Mouse (Mus musculus) frontal cortex, adult (tissue): Measurements from ENCODE around the gene Lamtor5.

Experiments
- ATAC-seq: cut with Nextera tagmentation; 2 replicates; pipeline ENCODE4 v1.9.2; 2017; ENCODE audit warnings: mild to moderate bottlenecking, moderate library complexity, mixed read lengths; ENCODE audit not compliant: low TSS enrichment

Lamtor5 gene

DNA sequence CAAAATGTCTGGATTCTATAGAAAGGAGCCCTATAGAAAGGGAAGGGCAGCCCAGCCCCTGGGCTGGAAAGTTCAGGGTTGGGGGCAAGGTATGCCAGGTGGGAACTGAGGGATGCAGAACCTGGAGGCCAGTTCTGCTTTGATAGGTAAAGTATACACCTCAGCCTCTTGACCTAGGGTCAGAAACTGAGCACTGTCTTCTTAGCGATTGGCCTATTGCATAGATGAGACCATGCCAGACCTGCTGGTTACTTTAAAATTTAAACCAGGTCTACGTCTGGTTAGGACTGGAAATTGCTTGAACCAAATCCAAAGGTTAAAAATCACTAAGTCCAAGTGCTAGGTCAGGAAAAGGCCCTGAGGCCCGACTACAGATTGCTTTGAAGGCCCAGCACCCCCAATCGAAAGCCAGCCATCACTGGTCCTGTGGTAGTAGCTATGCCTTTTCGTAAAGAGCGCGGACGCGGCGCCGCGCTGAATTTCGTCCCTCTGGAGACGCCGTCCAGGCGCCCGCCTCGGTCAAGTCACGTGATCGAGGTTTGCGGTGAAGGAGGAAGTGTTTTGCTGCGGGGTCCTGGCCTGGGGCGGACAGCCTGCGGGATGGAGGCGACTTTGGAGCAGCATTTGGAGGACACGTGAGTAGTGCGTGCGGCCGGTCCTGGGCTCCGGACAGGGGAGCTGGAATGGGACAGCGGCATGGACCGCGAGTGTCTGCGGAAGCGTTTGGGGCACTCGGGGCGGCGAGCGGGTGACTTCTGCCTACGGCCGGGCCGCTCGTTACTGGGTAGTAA, at the start of gene Lamtor5:
Gene Lamtor5, plus strand, starts transcription at position 380 of the 791 bp plus-strand sequence.
- ATAC-seq: peak; percentile 85

DNA sequence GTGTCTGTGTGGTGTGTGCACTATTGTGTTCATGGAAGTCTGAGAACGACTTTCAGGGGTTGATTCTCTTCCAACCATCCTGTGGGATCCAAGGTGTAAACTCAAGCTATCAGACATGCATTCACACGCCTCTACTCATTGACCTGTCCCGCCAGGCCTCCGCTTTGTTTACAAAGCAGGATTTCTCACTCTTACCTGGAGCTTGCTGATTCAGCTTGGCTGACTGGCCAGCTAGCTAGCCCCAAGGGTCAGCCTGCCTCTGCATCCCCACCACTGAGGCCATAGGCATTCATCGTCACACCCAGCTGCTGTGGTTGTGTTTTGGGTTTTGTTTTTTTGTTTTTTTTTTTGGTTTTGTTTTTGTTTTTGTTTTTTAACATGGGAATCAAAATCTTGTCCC, 49.4 kb upstream of the Lamtor5 start:
- ATAC-seq: no peak

DNA sequence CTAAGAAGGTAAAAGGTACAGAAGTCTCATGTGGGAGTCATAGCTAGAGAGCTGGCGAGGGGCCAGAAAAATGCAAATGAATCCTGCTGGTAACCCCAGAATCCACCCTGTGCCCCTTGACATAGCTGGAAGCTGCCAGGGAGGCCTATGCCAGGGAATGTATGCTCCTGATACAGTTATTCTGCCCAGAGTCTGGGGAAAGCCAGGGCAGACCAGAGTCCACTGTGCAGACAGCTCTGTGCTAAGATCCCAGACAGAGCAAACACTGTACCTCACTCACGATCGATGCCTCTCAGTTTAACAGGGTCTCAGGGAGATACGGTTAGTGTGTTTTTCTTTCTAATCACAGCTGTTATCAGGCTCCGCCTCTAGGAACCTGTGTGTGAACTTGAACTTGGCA, 48.8 kb upstream of the Lamtor5 start:
- no peak for ATAC-seq

DNA sequence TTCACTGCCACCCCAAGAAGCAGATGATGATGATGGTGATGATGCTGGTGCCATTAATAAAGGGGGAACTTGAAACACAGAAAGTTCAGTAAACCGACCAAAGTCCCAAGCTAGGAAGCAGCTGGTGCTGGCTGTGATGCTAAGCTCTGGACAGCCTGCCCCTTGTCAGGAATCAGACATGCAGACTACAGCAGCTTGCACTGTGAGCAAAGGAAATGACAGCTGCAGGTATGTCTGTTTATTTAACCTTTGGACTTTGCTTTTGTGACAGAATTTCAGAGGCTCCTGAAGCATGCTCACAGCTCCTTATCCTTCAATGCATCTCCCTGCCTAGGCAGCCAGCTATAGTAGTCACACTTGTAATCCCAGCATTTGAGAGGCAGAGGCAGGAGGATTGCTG, 48.1 kb upstream of the Lamtor5 start, which contains the start of gene A630076J17Rik:
Gene A630076J17Rik, plus strand, starts transcription at position 88 of the 400 bp plus-strand sequence.
- no peak for ATAC-seq

DNA sequence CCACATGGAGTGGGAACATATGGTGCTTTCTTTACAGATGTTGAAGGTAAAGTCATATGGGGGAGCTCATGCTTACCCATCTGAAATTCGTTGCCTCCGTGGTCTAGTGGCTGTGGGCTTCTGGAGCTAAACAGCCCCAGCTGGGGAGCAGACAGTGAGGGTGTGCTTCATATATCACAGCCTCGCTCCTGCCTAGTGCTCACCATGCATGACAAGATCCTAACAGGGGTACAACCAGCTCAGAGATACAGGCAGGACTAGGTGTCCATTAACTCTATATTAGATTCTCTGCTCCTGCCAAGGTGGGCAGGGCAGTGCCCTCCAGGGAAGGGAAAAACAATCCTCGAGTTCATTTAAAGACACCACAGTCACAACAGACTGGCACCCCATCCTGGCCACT, 47.5 kb upstream of the Lamtor5 start:
- ATAC-seq: no peak

DNA sequence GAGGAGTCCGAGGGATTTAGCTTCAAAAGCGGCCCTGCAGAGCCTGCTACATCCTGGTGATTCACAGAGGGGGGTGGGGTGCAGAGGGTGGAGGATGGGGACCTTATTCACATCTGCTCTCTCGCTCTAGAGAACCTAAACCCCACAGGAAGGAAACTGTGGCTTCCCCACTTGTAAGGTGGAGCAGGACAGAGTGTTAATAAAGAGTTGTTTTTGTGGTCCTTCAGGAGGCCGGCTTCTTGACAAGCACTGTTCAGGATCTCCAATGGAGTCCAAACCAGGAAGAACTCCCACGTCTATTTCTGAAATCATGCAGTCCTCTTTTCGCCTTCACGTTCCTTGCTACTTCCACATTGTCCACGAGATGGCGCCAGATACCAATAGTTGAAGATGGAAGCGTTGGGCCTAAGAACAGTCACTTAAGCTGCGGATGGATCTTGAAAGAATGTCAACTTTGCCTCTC, 45.3 kb upstream of the Lamtor5 start:
- ATAC-seq: peak; percentile 95

DNA sequence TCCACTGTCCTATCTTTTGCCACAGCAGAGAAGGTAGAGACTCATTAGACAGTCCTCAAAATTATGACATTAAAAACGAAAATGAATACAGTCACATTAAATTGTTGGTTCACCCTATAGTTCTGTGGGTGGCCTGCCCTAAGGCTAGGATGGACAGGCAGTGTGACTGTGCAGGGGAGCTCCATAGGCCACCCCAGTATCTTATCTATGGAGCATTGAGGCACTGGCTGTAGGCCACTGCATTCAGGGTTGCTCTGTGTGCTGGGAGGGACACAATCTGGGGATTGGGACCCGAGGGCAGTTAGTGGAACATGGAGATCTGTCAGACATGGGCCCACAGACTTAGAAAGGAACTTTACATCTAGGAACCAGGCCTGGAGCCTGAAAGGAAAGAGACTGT, 44.7 kb upstream of the Lamtor5 start:
- no peak for ATAC-seq

DNA sequence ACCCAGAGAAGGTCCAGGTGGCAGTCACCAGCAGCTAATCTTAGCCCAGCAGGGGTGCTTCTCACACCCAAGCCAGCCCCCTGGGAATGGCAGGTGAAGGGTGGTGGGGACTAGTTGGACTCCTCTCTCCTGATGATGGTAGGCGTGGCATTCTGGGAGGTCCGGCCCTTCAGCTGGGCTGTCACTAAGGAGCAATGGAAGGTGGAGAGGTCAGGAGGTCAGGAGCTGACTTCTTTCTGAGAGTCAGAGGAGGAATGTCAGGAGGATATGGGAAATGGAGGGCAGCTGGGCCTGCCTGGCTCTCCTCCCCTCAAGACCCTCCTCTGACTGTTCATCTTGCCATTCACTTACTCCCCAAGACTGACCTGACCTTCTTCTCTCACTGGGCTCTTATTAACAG, 40.6 kb upstream of the Lamtor5 start:
- no peak for ATAC-seq

DNA sequence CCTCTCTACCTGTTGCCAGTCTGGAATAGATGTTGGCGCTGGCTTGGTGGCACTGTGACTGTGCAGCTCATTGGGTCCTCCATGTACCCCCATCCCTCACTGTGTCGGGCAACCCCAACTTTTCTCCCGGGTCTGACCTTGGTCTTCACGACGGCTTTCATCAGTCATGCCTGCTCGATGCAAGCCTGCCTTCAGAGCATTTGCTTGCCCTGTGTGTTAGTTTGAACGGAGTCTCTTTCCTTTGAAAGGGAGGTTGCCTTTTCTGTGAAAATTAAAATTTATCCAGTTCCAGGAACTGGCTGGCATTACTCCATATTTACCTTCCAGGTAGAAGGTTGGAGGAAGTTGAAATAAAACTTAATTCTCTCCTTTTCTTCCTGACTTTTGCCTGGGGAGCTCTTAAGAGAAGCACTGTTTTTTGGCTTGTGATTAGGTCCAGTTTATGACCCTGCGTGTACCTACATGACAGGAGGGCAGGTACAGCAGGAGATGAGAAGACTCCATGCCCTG, 40.1 kb upstream of the Lamtor5 start:
- ATAC-seq: no peak

DNA sequence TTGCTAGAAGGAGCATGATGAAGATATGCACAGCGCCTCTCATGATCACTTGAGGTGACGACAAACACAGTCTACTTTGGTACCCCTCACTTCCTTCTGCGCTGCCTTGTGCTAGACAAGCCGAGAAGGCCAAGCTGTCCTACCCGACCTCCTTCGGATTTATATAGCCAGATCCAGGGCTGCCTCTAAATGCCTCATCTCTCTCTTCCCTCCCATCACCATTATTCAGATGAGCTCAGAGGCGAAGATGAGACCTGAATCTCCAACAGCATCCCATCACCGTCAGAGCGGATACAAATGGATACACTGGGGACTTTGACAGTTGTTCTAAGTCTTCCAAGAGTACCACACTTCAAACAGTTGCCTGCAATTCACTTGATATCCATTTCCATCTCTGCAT, 39.1 kb upstream of the Lamtor5 start, which contains the start of gene Prok1:
Gene Prok1, minus strand, starts transcription at position 101 of the 400 bp plus-strand sequence.
- ATAC-seq: no peak

DNA sequence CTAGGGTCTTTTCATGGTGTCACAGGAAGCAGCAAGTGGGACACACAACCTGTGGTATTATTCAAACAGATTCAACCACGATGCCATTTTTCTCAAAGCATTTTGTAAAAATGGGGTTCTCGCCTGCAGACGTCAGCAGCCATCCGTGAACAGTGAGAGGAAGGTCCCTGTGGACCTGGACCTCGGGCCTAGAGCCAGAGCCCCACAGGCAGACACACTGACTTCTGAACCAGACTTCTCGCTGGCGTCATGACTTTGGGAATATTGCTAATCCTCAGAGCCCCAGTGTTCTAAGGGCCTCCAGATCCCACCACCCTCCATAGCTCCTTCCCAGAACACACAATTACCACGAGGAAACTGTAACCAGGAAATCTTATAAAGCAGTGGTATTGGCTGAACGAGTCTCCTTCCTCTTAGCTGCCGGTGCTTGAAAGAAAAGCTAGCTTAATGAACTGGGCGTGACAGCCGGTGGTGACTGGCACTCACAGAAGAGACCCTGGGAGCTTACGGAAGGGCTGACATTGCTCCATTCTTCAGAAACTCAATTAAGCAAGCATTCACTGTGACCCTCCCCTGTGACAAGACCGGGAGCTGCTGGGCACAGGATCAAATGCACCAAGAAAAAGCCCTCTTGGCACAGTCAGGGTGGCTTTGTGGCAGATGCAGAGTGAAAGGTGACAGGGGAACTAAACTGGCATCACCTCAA, 37.1 kb upstream of the Lamtor5 start:
- no peak for ATAC-seq

DNA sequence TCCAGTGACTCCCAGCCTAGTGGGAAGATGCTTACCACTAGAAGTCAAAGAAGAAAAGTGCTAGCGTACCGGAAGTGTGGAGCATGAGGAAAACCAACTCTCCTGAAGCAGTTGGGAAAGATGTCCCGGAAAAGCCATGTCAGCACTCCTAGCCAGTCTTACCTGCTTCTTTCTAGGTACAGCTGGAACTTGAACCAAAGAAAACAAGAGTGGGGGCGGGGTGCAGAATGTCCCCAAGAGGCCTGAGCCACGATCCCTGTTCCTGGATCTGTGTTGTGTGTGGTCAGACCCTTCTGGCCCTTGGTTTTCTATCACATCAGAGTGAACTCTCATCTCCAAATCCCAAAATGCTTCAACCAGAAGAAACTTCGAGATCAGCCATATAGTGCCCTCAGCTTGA, 31.8 kb upstream of the Lamtor5 start:
- no peak for ATAC-seq

DNA sequence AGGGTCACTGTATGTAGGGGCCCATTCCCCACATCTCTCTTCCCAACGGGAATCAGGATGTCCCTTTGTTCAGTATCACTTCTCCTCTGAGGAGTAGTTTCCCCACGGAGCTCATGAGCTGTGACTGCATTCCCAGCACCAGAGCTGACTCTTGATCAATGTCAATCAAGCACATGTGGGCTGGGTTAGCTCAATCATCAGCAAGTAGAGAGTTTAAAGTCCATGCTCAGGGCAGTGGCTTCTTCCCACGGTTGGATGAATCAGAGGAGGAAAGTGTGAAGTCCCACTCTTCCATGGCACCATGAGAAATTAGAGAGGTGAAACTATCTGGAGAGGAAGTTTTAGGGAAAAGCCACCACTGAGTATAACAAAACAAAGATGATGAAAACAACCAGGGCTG, 29.6 kb upstream of the Lamtor5 start:
- no peak for ATAC-seq

DNA sequence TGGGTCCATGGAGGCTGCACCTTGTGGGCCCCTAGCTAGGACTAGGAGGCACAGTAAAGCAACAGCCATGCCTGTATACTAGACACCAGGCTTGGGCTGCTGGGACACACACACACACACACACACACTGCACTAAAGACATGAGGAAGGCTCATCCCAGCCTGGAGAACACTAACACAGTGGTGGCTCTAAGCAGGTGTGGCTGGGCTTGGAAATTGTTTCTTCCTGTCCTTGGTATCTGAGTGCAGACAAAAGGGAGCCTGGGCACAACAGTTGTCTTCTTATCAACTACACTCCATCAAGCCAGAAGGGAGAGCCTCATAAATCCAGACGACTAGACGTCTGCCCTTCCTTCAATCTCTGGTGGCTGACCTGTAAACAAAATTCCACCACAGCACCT, 28.3 kb upstream of the Lamtor5 start:
- no peak for ATAC-seq

DNA sequence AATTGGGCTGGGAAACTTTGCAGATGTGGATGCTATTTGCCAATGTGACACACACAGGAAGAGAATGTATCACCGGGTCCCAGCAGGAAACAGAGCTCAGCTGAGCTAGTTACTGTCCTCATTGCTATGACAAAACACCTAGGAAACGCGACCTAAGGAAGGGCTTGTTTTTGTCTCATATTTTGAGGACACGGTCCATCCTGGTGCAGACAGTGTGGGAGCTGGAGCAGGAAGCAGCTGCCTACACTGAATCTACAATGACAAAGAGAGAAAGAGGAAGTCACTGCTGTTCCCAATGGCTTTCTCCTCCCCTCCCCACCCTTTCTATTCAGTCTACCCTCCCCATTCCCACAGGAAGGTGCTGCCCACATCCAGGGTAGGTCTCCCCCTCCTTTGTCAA, 26.6 kb upstream of the Lamtor5 start:
- peak; percentile 21; the same call in 1 of the 2 replicates for ATAC-seq

DNA sequence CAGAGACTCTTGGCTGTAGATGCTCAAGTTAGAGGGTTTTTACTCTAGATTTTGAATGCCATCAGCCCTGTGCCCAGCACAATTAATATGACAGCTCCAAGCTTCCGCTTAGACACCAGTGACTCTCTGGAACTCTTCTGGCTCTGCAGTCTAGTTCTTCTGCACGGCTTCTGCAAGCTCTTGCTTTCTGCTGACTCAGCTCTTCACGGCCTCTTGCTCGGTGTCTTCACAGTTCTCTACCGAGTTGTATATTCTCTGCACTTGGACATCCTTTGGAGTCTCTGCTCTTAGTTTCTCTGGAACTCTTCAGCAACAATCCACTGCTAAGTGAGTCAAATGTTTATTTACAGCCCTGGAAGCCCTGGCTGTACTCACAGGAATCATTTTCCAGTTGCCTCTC, 24.7 kb upstream of the Lamtor5 start:
- ATAC-seq: peak; percentile 56; the same call in 1 of the 2 replicates

DNA sequence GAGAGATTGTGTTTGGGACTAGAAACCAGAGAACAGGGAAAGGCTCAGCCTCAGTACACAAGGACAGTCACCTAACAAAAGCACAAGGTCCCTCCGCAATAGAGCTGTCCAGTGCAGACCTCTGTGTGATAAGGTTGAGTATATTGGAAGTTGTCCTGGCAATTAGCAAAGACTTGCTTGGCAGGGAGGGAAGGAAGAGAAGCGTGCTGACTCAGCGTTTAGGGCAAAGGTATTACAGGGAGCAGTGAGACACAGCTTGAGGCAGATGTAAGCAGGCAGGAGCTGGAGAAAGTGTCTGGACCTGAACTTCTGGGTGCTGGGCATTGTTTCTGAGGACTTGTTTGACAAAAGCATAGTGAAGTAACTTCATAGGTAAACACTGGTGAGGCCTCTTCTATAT, 22.7 kb upstream of the Lamtor5 start:
- ATAC-seq: no peak

DNA sequence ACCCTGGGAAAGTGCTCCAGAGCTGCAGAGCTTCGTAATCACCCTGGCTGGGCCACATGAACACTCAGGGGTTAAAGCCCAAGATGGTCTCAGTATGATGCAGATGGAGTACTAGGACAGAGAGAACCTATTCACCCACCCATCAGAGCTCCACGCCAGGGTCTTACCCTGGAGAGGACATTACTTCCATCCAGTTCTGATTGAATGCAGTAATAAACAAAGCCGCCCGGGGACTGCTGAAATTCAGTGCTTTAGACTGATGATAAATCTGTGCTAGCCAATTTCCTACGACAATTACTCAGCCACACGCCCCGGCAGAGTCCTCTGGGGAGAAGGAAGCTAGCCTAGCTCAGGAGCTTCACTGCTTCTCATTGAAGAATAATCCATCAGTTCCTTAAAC, 21.9 kb upstream of the Lamtor5 start:
- no peak for ATAC-seq

DNA sequence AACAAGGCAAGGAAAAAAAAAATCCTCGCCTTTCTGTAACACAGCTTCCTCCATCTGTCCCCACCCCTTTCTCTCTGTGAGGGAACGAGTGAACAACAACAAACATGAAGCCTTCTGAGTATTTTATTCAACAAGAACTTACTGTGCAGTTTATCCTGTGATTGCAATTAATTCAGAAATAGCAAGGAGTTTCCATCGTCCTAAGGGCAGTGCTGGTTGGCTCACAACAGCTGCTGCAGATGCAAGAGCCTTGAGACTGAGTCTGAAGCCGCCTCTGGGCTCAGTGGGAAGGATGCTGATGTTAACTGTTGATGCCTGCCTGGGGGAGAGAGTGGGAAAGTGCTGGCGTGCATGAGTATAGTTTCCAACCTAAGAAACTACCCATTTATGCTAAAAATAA, 20.7 kb upstream of the Lamtor5 start:
- ATAC-seq: peak; percentile 20; the same call in 1 of the 2 replicates

DNA sequence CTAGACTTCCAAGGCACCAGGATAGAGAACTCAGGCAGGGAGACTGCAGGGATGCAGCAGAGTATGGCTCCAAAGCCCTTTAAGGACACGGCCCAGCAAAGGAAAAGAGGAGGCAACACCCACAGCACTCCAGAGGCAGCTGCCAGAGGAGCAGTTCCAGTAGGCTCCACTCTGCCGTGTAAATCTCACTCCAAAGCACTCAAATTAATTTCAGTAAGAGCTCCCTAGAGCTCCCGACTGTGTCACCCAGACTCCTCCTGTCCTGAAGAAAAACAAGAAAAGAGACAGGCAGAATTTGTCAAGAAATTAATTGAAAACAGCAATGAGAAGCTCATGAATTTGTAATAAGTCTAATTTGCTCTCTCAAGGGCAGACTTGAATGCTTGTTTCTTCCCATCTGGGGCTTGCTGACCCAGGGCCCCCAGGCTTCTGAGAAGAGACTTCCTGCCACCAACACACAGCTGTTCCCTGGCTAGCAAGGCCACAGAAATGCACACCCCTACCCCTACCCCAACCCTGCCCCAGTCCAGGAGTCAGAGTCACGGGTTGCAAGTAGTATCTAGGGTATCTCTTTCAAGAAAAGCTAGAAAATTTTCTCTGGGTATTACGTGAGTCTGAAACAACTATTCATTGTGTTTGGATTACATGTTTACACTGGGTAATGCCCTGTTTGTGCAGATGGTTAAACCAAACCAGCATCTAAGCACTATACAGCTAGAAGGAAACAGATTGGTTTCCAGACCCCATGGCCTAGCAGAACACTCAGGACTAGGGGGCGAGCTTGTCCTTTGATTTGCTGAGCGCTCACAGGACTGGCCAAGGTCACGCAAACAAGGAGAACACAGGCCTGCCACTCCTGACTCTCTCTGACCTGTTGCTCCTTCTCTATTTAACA, 17.5 kb upstream of the Lamtor5 start:
- ATAC-seq: peak; percentile 88

DNA sequence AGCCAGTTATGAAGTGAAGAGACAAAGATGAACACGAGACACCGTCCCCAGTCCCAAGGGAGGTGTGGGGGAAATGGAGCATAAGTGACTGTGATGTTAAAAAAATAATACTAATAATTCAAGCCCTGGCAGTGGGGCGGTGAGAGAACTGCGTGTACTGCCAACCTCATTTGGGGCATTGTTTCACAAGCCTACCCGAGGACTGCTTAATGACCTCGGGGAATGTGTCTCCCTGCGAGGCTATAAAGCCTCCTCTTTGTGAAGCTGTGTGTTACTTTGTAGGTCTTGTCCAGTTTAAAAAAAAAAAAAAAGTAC, 16.9 kb upstream of the Lamtor5 start:
- no peak for ATAC-seq

DNA sequence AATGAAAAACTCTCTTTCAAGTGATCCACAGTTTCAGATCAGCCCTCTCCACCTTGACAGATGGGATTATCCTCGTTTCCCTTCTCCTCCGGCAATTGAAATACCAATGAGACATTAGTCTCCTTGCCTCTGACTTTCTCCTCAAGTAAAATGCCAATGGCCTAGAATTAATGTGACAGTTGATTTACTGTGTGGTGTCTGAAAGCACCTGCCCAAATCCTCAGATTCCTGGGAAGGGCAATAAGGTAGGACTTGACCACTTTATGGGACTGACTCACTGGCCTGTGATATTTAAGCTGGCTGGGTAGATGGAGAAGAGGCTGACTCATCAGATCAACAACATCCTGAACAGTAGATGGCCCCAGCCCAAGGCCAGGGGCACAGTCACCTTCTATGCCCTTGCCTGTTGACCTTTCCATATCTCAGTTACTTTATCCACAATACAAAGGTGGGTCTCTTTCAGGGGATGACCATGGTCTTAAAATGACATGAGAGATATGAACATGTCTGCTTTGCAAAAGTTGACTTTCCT, 11.8 kb upstream of the Lamtor5 start:
- ATAC-seq: no peak
